Mouse (Mus musculus) hematopoietic stem cell, adult 5-6 weeks (primary cell): ENCODE data around the gene Kcnk2. TPM values are rescaled to one million over a fixed set of nuclear protein-coding genes. Genes with fewer than 3 reads are reported as not detected.

Experiments
- ATAC-seq, 2 experiments: fragments of 125-278 bp in 1 of 2; replicated peaks in 1 of 2; 2 replicates each; pipeline ENCODE4 v1.8.0; 2016 to 2017; ENCODE audit warnings: inconsistent platforms in 2 of 2, mild to moderate bottlenecking in 2 of 2, moderate number of reproducible peaks in 2 of 2, low read depth in 1 of 2, moderate TSS enrichment in 1 of 2; ENCODE audit not compliant: low FRiP score in 2 of 2, poor library complexity in 2 of 2, severe bottlenecking in 2 of 2, insufficient read depth in 1 of 2, low TSS enrichment in 1 of 2
- total RNA-seq: library from RNA; stranded (forward); fragments of 172-1452, 232-1000 nt; gene quantifications from 2 replicates; pipeline ENCODE4 v1.2.3, GENCODE M21; 2017

Kcnk2 gene
- total RNA-seq, 1 experiment from 2014 or later, result not detected

DNA sequence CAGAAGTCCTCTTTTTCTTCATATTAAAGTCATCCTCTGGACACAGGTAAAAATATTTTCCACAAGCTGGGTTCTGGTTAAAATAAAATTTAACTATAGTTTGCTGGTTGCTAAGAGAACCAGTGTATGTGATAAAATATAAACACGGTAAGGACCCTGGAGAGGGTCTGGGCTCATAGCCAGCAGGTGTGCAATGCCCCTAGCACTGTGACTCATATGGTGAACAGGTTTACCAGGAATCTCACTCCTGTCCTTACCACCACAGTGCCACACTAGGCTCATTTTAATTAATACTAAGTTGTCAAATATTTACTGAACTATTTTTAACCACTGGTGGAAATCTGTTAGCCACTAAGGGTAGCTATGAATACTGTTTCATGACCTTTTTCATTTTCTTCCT is 48.2 kb downstream of the Kcnk2 start:
- ATAC-seq, result no peak

- no peak for ATAC-seq
Observed at GRCm38 (mm10) chr1:189351804-189352203, 50.3 kb downstream of the Kcnk2 start.

DNA sequence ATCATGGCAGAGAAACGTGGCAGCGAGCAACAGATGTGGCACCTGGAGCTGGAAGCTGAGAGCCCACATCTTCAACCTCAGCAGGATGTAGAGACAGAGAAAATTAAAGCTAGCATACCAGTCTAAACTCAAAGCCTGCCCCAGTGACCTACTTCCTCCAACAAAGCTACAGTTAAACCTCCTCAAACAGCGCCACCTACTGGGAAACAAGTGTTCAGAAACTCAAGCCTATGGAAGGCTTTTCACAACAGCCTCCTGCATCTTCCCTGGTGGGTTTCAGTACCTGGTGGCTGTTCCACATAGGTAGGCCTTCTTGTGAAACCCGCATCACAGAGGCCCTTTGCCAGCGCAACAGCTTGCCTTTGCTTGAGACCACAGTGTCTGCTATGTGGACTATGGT is 52.9 kb downstream of the Kcnk2 start:
- no peak for ATAC-seq

- no peak for ATAC-seq
Observed at GRCm38 (mm10) chr1:189345166-189345565, 56.9 kb downstream of the Kcnk2 start.

DNA sequence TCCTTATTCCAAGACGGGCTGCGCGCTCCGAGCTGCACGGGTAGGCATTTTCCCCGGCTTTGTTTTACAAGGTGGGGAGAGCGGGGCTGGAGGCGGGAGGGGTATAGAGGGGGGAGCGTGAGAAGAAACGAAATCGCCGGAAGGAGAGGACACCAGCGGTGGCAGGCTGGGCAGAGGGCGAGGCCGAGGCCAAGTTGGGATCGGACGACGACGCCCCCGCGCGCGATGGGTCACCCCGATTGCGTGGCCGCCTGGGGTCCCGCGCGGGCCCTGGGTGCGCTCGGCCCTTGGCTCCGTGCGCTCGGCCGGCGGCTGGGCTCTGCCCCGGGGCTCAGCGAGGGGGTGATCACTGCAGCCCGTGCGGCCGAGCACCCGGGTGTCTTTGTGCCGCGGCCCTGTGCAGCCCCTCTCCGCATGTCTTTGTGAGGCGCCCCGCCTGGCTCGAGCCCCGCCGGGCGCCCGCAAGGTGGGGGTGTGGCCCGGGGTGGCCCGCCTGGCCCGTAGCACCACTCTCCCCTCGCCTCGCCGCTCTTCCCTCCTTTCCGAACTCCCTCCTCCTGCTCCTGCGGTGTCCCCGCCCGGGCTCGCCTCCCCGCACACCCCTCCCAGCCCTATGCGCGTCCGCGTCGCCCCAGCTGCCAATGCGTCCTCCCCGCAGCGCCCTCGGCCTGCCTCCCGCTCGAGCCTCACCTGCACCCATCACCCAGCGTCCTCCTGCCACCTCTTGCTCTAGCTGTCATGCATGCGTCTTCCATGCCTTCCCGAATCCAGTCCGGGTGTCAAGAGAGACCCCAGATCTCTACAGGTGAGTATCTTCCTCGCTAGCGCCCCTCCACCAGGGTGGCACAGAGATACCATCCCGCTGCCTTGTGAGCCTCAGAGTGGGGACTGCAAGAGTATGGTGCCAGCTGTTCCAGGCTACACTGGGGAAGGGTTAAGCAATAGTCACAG is 58.5 kb downstream of the Kcnk2 start:
- no peak for ATAC-seq

DNA sequence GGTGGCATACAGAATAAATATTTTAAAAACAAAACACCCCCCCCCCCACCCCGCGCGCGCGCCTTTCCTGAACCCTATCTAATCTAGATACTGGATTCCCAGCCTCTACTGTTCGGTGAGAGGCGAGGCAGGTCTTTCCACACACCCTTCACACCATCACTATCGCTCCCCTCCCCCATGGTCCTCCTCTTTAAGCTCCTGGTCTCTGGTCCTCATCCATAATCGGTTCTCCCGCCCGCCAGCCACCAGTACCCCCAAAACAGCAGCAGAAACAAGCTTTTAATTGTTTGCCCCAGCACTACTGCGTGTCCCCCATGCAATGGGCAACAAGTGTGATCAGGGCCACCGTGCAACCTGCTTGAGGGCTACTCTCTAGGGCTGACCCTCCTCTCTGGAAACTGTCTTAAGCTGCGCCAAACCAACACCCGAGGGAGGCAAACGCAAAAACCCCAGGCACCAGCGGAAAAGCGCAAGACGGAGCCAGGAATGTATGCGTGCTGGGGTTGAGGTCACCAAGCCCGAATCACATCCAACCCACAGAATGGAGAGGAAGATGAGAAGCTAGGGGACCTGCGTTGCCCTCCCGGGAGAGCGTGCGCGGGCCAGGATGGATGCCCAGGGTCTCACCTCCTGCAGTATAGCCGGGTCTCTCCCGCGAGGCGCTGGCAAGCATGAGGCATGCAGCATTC is 59.5 kb downstream of the Kcnk2 start:
- ATAC-seq, result no peak

DNA sequence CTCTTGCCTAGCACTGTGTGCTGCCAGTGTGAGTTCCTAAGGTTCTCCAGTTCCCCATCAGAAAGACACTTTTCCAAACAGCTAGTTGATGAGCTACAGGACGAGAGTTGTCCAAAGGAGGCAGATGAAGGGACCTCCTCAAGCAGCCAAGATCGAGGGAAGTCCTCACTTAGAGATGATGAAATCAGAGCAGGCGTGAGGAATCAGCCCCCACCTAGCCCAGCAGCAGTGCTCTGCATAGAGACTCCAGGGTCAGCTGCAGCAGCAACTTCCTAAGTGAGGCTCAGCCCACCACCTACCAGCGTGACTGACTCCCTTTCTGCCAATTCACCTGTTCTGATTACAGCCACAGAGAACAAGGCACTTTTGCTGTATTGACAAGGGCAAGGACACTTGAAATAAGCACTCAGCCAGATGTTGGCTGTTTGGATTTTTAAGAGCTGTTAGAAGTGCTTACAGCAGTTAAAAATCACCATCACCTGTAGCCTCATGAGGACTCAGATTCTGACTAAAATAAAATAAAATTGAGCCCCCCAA is 60.6 kb downstream of the Kcnk2 start:
- no peak for ATAC-seq

DNA sequence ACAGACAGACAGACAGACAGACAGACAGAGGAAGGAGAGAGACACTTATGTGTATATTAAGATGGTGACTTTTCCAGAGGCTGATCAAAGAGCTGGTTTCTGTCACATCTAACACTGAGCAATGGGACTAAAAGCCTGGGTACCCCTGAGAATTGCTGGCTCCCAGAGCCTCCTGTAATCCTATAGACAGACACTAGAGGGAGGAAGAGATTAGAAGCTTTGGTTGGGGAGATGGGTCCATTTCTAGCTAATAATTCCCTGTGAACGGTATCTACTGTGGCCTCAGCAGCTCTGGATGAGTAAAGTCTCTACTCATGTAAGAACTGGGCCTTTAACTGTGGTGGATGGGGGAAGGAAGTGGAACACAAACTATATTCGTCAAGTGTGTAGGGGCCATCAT is 86.2 kb downstream of the Kcnk2 start:
- ATAC-seq, result no peak

DNA sequence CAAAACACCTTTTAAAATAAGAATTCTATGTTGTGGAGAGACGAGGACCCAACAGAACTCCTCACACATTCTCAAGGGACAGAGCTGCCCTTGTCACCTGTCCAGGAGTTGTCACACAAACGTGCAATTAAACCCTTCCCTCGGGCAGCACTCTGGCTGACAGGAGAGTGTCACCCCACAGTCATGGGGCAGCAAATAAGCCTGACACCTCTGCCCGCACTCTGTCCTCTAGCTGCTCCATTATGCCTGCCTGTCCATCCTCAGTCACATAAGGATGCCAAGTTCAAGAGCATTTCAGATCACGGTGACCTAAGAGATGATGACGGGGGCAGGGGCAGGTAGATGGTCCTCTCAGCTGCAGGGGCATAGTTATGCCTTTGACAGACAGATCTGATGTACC is 87.6 kb downstream of the Kcnk2 start:
- no peak for ATAC-seq

DNA sequence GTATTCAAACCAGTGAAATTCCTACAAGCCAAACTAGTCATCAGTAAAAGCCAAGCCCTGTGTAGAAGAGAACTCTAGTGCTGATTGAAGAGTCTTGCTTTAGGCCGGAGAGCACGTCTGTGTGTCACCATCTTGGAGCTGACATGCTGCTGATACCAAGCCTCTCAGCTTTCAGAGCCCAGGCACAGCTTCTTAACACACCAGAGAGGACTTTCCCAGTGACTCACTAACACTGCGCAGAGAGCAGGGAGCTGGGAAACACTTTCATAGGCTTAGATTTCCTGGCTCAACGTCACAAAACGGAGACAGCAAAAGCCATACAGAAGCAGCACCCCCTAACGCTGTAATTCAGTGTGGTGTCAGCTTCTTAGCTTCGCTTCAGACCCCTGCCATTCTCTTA is 88.3 kb downstream of the Kcnk2 start:
- no peak for ATAC-seq

- ATAC-seq, result peak; percentile 72 to 81
Observed at GRCm38 (mm10) chr1:189310145-189310544, 91.9 kb downstream of the Kcnk2 start.

GRCm38 (mm10) chr1:189304988-189305522 is 97.0 kb downstream of the Kcnk2 start:
- ATAC-seq, result no peak

GRCm38 (mm10) chr1:189303001-189303400 is 99.1 kb downstream of the Kcnk2 start:
- no peak for ATAC-seq

DNA sequence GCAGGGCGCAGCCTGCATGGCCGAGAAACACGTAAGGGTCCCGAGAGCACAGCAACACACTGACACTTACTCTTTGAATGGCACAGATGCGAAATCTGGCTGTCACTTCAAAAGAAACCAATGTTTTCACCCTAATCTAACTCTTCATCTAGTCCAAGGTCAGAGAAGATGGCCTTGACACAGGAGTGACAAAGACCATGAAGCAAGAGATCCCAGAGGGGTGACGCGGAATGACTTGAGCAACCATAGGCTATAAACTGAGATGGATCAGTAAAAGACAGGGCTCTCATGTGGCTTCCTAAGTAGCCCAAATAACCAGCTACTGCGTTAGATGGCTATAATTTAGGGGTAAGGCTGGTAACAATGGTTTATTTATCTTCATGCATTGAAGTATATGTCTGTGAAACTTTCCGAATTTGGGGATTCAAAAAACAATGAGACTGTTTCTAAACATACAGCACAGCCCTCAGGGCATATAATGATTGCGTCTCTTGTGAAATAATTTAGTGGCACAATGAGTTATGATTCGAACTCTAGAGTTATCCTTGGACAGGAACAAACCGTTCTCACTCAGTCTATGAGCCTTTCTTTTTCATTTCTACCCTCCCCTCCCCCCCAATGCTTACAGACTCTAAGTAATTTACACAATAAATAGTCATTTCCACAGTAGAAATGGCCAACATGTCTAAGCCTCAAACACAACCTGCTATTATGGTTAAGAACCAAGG is 108.2 kb downstream of the Kcnk2 start:
- no peak for ATAC-seq

GRCm38 (mm10) chr1:189290885-189291284 is 111.2 kb downstream of the Kcnk2 start:
- no peak for ATAC-seq

GRCm38 (mm10) chr1:189288948-189289347 is 113.1 kb downstream of the Kcnk2 start:
- no peak for ATAC-seq

DNA sequence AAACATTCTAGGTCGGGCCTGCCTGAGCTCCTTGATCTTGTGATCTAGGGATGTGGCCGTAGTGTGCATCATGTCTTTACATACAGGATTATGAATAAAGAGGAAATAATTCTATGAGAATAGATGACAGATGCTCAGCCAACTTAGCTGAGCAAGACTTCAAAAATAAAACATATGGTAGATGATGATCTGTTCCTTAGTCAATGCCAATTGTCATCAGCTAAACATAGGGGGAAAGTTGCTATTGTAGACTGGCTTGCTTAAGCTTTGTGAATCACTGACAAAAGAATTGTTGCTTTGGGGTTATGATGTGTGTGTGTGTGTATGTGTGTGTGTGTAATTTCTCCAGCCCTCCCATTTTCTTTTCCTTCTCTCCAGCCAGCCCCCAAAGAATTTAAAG is 129.8 kb downstream of the Kcnk2 start:
- no peak for ATAC-seq
